Mouse (Mus musculus) liver (tissue): Measurements from ENCODE around the gene Rad51b.
"Not testable (repeated sequence)": the region's sequence is repeated elsewhere in the genome, so short reads cannot be mapped to it uniquely, and the experiment has no call there.

Experiments
- DNase-seq: peaks from one replicate; pipeline ENCODE4 v3.0.0-alpha.2; 2020; ENCODE audit warnings: mixed read lengths

Gene Rad51b

DNA sequence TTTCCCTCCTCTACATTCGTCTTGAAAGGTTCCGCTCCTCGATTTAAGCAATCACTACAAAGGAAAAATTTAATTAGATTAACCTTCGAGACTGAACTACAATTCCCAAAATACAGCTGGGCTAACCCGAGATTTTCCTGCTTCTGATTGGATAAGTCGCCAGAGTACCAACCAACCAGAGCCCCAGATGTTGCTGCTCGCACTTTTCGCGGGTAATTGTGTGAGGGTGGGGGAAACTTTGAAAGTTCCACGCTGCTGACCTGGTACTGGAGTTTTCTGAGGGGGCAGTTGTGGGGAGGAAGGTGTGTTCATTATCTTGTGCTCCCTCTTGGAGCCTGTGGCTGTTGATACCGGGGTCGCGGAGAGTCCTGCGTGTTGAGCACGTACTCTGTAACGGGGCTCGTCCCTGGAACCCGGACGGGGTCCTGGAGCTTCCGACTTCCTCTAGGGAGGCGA is at the start of gene Rad51b:
Gene Rad51b, plus strand, starts transcription at position 162 of the 456 bp plus-strand sequence.
- DNase-seq = peak; percentile 85

DNA sequence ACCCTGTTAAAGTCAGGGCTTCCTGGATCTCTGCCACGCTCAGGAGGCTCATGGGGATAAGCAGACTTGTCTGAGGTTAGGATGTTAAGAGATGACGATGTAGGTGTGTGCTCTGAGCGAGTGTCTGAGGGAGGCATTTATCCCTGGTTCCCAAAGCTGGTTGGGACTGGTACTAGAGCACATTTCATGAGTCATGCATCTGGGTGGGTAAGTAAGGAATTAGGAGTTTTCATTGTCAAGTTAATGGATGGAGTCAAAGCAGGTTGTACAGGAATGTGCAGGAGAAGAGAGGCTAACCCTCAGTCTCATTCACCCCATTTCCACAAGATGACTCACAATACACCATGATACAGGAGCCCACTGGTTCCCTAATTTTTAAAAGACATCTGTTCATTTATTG is 49.0 kb upstream of the Rad51b start:
- DNase-seq = no peak

DNA sequence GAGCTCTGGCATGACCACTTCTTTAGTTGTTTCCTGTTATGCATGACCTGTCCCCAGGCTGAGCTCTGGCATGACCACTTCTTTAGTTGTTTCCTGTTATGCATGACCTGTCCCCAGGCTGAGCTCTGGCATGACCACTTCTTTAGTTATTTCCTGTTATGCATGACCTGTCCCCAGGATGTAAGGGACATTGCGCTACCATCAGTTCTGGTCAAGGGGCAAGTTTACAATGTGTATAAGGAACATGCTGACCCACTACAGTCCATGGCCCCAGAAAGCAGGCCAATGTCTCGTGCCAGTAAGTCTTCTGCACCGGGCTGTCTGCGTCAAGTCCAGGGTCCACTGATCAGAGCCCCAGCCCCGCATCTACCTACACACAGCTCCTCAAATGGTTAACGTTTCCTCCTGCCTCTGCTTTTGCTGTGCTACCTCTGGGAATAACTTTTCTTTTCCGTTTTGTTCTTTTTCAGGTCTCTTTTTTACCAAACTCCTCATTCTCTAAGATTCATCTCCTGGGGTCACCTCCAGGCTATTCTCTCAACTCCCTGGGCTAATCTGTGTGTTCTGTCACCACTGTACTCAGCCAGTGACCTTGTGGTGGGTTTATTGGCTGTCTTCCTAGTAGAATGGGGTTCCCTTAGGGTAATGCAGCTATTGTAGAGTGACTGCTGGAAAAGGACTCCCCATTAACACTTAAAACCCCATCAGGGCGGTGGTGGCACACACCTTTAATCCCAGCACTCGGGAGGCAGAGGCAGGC is 43.6 kb upstream of the Rad51b start:
- DNase-seq = no peak

DNA sequence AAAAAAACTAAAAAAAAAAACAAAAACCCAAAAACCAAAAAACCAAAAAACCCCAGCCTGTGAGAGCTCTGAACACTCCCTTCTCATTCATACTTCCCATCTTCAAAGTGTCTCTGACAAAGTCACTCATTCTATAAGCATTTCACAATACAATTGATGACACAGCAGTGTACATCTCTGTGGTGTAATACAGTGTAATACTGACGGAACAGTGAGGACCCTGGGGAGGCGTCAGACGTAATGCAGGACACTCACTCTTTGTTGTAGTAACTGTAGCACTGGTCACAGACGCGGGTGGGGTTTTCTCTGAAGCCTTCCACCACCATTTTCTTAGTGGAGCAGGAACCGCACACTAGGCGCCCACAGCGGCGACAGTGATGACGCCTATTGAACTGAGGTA is 42.1 kb upstream of the Rad51b start:
- DNase-seq = no peak

DNA sequence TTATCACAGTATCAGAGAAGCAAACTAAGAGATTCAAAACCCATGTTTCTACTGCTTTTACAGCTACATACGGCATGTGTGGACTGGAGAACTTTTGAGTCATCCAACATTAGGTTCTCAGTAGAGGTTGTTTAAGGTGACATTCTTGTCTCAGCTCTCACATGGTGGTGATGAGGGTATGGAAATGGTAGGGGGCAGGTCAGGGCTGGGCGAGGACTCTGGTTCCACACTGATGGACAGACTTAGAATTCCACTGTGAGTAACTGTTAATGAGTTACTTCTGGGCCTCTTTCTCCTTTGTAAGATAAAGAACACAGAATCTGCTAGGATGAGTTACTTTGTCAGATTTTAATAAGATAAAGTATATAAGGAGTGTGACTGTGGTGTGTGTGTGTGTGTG is 36.9 kb upstream of the Rad51b start:
- no peak for DNase-seq

DNA sequence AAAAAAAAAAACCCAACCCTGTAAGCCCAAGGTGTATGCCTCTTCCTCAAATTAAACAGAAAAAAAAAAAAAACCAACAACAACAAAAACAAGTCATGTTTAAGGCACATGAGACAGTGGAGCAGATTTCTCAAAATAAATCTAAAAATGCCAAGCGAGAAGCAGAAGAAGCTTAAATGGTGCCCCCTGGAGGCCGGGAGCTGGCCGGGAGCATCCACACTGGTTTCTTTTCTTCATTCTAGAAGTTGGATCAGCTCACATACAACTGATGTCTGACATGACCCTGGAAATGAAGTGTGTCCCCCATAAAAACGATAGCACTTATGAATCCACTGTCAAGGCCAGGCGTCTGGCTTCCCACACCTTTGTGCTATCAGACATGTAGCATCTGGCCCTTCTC is 36.0 kb upstream of the Rad51b start:
- DNase-seq = peak; percentile 37

DNA sequence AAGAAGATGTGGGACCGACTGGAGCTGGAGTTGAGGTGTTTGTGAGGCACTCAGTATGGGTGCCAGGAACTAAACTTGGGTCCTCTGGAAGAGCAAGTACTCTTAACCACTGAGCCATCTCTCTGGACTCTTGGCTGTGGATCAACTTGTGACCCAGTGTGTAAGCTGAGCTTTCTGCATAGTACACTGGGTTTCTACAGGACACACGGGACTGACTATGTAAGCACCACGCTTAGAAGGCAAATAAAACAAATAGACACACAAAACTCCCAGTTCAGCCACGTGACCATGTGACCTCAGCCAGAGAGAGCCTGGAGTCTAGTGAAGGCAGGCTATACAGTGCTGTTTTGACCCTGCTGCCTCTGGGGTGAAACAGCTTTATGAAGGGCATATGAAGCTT is 24.5 kb upstream of the Rad51b start:
- no peak for DNase-seq

DNA sequence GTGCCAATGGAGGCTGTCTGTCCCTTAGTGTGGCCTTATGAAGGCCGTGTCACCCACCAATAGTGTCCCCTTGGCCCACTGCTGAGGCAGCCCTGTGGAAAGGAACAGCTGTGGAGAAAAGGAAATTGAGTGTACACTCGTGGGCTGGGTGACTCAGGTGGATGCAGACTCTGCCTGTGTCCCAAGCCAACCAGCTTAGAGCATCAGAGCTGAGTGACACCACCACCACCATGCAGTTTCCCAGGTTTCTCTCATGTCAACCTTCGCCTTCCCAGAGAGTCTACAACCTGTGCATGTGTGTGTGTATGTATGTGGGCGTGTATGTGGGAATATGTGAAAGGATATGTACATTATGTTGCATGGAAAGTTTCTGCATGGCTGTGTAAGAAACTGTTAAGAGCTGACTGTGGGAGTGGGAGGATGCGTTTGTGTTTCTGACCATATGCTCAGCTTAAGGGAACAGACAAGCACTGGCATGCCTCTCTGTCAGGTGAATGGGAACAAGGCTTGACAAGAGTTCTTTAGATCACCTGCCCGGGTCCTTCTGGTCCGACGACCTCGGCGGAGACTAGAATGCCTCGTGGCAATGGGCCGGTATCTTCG is 17.5 kb upstream of the Rad51b start:
- DNase-seq = no peak

DNA sequence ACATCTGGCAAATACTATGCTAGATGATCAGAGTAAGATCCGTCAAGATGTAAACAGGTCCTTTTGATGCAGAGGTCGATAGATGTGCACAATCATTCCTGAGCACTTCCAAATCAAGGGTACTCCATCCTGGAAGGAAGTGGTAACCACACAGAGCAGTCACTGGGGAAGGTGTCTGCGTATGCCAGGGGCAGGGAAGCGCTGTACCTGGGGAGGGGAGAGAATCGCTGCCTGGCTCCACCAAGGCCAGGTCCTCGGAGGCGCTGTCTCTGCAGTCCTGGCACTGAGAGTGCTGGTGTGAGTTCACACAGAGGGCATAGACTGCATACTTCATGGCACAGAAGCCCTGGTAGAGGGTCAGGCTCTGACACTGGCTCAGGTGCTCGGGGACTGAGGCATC is 14.5 kb upstream of the Rad51b start:
- DNase-seq = no peak

DNA sequence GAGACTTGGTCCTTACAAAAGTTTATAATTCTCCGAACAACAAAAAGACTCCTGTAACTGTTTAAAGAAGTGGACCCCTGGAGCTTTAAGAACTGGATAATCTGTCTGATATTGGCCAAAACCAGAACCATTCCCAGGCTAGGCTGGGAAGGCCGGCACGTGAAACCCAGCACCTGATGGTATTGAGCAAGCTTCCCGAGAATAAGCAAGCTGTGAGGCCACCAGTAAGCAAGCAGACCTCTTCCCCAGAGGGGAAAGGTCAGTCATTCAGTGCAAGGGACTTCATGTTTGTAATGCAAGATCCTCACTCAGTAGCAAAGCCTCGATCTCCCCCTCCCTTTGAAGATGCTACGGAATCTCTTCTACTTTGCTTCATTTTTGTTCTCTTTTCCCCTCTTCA is 4.2 kb upstream of the Rad51b start:
- DNase-seq = peak; percentile 24

DNA sequence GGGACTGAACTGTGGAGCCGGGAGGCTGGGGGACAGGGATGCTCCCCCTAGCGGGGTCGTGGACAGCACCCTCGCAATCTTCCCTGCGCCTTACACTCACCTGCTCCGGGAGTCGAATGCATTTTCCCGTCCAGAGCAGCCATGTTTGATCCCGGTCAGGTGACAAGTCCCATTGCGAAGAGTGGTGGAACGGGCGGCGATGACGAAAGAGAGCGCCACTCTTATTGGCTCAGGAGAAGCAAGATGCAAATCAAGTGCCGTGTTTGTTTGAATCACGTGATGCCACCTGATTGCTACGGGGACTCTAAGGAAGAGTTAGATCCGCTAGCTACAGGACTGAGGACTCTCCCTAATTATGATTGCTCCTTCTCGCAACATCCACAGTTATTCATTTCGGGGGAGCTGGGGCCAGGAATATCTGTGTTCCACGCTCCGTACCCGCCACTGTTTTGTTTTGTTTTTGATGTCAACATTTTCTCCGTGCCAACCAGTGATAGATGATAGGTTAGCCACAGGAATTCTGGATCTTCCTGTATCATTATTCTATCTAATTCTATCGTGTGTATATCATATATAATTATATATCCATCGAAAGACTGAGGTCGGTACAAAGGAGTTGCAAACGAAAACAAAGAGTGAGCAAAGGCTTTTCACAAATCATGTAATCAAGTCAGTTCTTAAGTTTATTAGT is 811 bp upstream of the Rad51b start, which contains the start of gene Zfyve26:
Gene Zfyve26, minus strand, starts transcription at position 179 of the 691 bp plus-strand sequence.
- DNase-seq = peak; percentile 93

DNA sequence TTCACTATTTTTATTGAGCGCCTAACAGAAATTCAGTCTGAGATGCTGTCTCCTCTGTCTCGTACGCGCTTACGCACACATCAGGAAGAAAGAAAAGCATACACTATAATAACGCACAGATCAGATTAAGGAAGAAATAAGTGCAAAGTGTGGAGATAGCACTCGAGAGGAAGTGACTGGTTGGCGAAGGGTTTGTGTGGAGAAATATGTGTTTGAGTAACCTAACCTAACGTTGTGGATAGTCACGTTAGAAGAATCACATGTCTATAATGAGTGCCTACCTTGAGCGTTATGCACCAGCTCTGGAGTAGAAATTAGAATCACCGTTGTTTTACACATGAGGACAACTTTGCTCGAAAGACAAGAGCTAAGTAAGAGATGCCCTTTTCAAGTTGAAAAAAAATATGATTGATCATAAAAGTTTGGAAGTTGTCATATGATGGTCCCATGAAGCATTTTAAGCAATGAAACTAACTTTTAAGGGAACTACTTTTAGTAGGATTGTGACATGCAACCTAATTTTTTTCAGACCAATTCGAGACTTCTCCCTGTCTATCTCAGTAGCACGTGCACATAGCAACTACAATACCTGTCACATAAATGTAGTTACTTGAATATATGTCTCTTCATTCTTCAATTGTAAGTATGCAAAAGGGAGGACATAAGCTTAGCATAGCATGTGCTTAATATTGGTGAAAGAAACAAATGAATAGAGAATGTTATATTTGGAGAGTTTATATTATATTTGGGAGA is 978 bp downstream of the Rad51b start:
- no peak for DNase-seq

DNA sequence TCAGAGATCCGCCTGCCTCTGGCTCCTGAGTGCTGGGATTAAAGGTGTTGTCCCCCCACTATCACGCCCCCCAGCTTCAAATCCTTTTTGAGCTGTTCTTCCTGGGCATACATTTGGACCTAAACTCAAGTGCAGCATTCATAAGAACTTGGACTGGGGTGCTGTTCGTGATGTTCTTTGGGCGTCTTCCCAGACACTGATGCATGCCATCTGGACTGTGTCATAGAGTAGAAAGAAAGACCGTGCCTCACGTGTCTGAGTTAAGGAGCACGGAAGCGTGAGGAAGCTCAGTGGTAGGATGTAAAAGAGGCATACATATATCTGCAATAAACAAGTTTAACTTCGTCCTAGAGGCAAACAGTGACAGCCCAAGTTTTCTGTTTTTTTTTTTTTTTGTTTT is 4.7 kb downstream of the Rad51b start:
- DNase-seq = no peak

DNA sequence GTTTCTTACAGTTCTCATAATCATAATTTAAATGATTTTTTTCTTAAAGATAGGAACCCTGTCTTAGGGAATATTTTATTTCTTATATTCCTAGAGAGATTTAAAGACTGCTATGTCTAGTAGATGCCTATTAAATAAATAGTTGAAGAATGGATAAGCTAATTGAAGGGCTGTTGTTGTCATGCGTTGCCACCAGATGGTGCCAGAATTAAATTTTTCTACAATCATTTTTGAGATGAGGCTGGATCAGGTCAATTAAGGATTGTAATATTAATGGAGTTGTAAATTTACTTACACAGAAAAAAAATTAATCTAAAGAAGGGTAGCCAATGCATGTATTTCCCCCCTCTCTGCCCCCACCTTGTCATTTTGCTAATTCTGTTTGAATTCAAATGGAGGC is 8.0 kb downstream of the Rad51b start:
- no peak for DNase-seq

DNA sequence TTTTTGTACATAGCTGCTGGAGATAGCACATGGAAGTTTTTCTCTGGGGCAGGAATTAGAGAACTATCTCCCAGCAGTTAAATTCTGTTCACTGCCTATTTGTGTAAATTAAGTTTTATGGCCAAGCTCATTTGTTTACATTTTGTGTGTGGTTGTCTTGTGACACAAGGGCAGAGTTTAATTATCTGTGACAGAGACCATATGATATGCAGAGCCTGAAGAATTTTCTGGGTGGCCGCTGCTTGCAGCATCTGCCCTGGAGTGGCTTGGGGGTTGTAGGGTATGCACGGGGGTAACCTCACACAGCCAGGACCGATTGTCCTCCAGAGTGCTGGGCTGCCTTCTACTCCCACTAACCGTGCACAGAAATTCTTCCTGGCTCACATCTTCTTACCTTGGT is 8.9 kb downstream of the Rad51b start:
- DNase-seq = no peak

DNA sequence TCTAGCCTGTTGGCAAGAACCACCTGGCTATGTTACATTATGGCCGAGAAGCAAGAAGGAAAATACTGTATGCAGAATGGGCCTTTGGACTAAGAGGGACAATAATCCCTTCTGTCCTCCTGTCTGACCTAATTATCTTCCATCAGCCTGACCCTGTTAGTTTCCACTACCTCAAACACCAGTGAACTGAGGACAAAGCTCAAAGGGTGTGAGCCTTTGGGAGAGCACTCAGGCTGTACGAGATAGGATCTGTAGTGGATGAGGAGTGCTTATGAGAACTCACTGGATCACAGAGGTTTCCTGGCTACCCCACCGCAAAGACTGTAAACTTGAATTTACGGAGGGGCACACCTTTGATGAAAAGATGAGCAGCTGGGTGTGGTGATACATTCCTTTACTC is 16.6 kb downstream of the Rad51b start:
- no peak for DNase-seq

DNA sequence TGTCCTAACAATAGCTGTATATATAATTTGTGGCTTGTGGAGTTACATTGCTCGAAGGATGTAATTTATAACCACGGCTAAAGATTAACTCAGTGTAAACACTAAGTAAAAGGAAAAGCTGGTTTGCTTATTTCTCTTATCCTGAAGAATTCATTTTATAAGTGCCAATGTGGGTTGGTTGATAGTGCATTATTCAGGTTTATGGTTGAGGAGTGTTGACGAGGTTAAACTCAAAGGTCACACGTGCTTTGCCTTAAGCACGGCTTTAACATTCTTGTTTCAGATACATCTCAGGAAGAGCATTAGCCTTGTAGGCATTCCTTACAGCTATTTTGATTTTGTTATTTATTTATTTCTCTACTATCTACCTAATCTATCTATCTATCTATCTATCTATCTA is 20.3 kb downstream of the Rad51b start:
- no peak for DNase-seq

DNA sequence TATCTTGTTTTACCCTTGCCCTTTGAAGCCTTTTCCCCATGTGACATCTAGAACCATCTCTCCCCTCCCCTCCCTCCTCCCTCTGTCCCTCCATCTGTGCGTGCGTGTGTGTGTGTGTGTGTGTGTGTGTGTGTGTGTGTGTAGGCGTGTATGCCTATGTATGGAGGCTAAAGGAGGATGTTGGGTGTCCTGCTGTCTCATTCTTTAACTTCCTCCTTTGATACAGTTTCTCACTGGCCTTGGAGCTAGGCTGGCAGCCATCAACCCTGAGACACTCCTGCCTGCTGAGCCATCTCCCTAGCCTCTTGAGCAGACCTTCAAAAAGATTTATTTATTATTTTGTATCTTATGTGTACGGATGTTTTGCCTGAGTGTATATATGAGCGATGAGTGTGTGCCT is 23.8 kb downstream of the Rad51b start:
- peak; percentile 9 for DNase-seq

DNA sequence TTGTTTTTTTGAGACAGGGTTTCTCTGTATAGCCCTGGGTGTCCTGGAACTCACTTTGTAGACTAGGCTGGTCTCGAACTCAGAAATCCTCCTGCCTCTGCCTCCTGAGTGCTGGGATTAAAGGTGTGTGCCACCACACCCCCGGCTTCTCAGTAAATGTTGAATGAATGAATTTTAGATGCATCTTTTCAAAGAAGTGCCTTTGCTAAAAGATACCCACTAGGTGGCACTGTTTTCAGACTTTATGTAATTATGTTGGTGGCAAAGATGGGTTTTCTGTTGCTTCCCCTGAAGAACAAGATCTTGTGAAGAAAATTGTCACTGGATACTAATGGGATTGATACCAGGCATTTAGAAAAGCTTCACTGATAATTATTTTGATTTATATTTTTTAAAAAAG is 25.5 kb downstream of the Rad51b start:
- not testable (repeated sequence) for DNase-seq

DNA sequence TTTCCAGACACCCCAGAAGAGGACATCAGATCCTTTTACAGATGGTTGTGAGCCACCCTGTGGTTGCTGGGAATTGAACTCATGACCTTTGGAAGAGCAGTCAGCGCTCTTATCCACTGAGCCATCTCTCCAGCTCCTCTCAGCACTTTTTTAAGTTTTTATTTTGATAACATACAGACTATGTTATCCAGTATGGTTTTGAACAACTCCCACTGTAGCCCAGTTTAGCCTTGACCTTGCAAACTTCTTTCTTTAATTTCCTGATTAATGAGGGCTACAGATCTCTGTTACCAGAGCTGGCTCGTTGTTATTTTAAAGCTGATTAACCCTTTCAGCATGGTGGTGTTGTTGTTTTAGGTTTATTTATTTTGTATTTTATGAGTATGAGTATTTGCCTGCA is 29.2 kb downstream of the Rad51b start:
- no peak for DNase-seq

DNA sequence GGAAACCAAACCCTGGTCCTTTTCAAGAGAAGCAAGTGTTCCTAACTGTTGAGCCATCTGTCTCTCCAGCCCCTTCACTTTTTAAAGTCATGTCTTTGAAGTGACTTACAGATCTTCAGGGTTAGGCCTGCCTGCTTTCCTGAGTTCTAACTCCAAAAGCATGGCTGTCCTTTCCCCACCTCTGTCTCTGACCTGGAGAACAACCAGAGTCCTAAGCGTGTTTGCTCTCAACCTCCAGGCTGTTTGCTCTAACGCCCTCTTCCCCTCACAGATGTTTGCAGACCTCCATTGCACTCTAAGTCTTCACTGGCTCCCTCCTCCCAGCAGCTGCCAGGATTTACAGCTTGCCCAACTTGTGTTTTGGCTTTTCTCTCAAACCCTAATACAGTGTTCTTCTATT is 29.7 kb downstream of the Rad51b start:
- DNase-seq = no peak

DNA sequence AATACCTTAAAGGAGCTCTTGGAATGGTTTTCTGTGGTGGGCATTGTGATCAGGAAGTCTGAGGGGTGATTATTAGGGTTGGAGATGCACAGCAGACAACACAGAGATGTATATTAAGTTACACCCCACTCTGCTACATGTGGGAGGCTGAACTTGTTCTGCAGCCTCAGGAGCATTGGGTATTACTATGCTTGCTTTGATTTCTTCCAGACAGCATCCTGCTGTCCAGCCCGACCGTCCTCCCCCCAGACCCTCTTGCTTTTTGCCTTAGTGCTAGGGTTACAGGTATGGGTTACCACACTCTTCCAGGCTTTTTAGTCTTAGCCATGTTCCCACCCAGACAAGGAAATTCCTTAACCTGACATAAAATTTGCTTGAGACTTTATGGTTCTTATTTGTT is 30.8 kb downstream of the Rad51b start:
- no peak for DNase-seq

DNA sequence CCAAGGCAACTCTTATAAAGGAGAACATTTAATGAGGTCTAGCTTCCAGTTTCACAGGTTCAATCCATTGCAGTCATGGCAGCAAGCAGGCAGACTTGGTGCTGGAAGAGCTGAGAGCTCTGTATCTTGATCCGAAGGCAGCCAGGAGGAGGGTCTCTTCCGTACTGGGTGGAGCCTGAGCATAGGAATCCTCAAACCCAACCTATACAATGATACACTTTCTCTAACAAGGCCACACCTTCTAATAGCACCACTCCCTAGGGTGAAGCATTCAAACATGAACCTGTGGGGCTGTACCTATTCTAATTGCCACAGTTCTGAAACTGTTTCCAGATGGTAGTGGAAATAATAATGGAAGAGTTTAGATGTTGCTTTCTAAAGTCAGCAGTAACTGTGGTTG is 33.5 kb downstream of the Rad51b start:
- DNase-seq = no peak
